Mouse (Mus musculus) stomach, embryonic 15.5 days (tissue): ENCODE measurements around the gene Vinac1. TPM values are rescaled to one million over a fixed set of nuclear protein-coding genes. Genes with fewer than 3 reads are reported as not detected.
A peak's percentile ranks its signal among the peaks of the same experiment; 100 is the strongest.

ENCODE experiments used
- ATAC-seq: fragments of 200-750 bp; cut with Nextera tagmentation; 2 replicates; pipeline ENCODE4 v1.8.0; 2017; ENCODE audit warnings: low read depth, moderate number of reproducible peaks, moderate TSS enrichment; ENCODE audit not compliant: insufficient read depth, low FRiP score
- H3K27ac ChIP-seq: fragments of 300-500 bp; sonication (generic); 2 replicates; pipeline ENCODE4 v1.5.1; 2015; ENCODE audit warnings: mild to moderate bottlenecking, inconsistent platforms
- H3K27me3 ChIP-seq: fragments of 300-500 bp; sonication (generic); replicated peaks from 2 replicates; pipeline ENCODE4 v1.6.1; 2015; ENCODE audit warnings: inconsistent platforms
- H3K36me3 ChIP-seq: fragments of 300-500 bp; sonication (generic); 2 replicates; pipeline ENCODE4 v1.6.1; 2015; ENCODE audit warnings: inconsistent platforms
- H3K4me1 ChIP-seq: fragments of 300-500 bp; sonication (generic); 2 replicates; pipeline ENCODE4 v1.6.1; 2015; ENCODE audit warnings: inconsistent platforms
- H3K4me2 ChIP-seq: fragments of 300-500 bp; sonication (generic); 2 replicates; pipeline ENCODE4 v1.6.1; 2015; ENCODE audit warnings: mild to moderate bottlenecking, inconsistent platforms
- H3K4me3 ChIP-seq: fragments of 300-500 bp; sonication (generic); replicated peaks from 2 replicates; pipeline ENCODE4 v1.5.1; 2015; ENCODE audit warnings: inconsistent platforms
- H3K9ac ChIP-seq: fragments of 300-500 bp; sonication (generic); 2 replicates; pipeline ENCODE4 v1.6.1; 2015; ENCODE audit warnings: inconsistent platforms
- H3K9me3 ChIP-seq: fragments of 300-500 bp; sonication (generic); 2 replicates; pipeline ENCODE4 v1.6.1; 2016; ENCODE audit warnings: inconsistent platforms
- WGBS: fragments of 180-500 bp; shearing (Covaris S2); methylation state at CpG from one replicate; pipeline ENCODE4 v1.1.7; 2015; 5-methylcytosine and 5-hydroxymethylcytosine counted together
- polyA plus RNA-seq: library from polyadenylated mRNA; unstranded; fragments of >200 nt; fragmentation: Nextera tagmentation; extraction: Ambion mirVana; gene quantifications from 2 replicates; pipeline ENCODE4 v1.2.1, GENCODE M21; 2015

Vinac1 gene
- polyA plus RNA-seq, 1 experiment from 2014 or later, result 0.08 TPM

GRCm38 (mm10) chr2:129065437-129066282 lies 17.7 kb upstream of the Vinac1 start, which contains the start of gene Ttl:
Gene Ttl (plus strand): TSS chr2:129065942.
- H3K4me1 ChIP-seq, result peaks cover 5% of the 10 kb centered on the region; the same call in 1 of the 2 replicates
- H3K27ac ChIP-seq, result peak within 1 kb of the TSS; percentile 70
- H3K4me3 ChIP-seq, result peak within 1 kb of the TSS; percentile 78
- peak; percentile 85 for ATAC-seq
- H3K27me3 ChIP-seq, result no peaks in the 10 kb centered on the region
- H3K9ac ChIP-seq, result peak within 1 kb of the TSS; percentile 57
- WGBS, result 1% methylated on average over 62 of the region's 62 CpGs
- H3K36me3 ChIP-seq, result no peaks in the 10 kb centered on the region; the same call in 1 of the 2 replicates
- no peaks in the 10 kb centered on the region for H3K9me3 ChIP-seq
- H3K4me2 ChIP-seq, result peak within 1 kb of the TSS; percentile 85

- ATAC-seq, result no peak
- WGBS, result 56% methylated on average over 10 of the region's 10 CpGs
- Histone ChIP-seq H3K4me1 (peaks cover under 1% of the 10 kb centered on the region; the same call in 1 of the 2 replicates), H3K4me3 (no peak overlapping the region), H3K27me3 (no peaks in the 10 kb centered on the region), H3K27ac (no peak overlapping the region), H3K36me3 (no peaks in the 10 kb centered on the region), H3K4me2 (no peak overlapping the region), H3K9me3 (no peaks in the 10 kb centered on the region), H3K9ac (no peak overlapping the region)
Observed at GRCm38 (mm10) chr2:129061456-129062059, 13.6 kb upstream of the Vinac1 start.

- Histone ChIP-seq H3K36me3 (no peaks in the 10 kb centered on the region), H3K9me3 (no peaks in the 10 kb centered on the region), H3K27ac (no peak overlapping the region), H3K4me3 (no peak overlapping the region), H3K4me1 (no peaks in the 10 kb centered on the region), H3K27me3 (no peaks in the 10 kb centered on the region), H3K9ac (no peak overlapping the region), H3K4me2 (no peak overlapping the region)
- ATAC-seq, result peak; percentile 63; the same call in 1 of the 2 replicates
- 85% methylated on average over 6 of the region's 6 CpGs for WGBS
Observed at GRCm38 (mm10) chr2:129057920-129058361, 10.0 kb upstream of the Vinac1 start.

GRCm38 (mm10) chr2:129057256-129057655 lies 9.3 kb upstream of the Vinac1 start:
- no peak for ATAC-seq
- H3K9me3 ChIP-seq, result no peaks in the 10 kb centered on the region
- no peaks in the 10 kb centered on the region for H3K4me1 ChIP-seq
- H3K36me3 ChIP-seq, result no peaks in the 10 kb centered on the region
- 92% methylated on average over 8 of the region's 8 CpGs for WGBS
- H3K4me3 ChIP-seq, result no peak overlapping the region
- H3K4me2 ChIP-seq, result no peak overlapping the region
- H3K9ac ChIP-seq, result no peak overlapping the region
- H3K27me3 ChIP-seq, result no peaks in the 10 kb centered on the region
- no peak overlapping the region for H3K27ac ChIP-seq

GRCm38 (mm10) chr2:129056597-129056996 lies 8.6 kb upstream of the Vinac1 start:
- 49% methylated on average over 9 of the region's 9 CpGs for WGBS
- no peak for ATAC-seq
- H3K4me1 ChIP-seq, result no peaks in the 10 kb centered on the region
- no peak overlapping the region for H3K27ac ChIP-seq
- no peak overlapping the region for H3K9ac ChIP-seq
- H3K9me3 ChIP-seq, result no peaks in the 10 kb centered on the region
- H3K4me2 ChIP-seq, result no peak overlapping the region
- H3K4me3 ChIP-seq, result no peak overlapping the region
- no peaks in the 10 kb centered on the region for H3K36me3 ChIP-seq
- H3K27me3 ChIP-seq, result no peaks in the 10 kb centered on the region

- no peaks in the 10 kb centered on the region for H3K4me1 ChIP-seq
- no peak overlapping the region for H3K4me3 ChIP-seq
- H3K36me3 ChIP-seq, result no peaks in the 10 kb centered on the region
- no peak overlapping the region for H3K4me2 ChIP-seq
- ATAC-seq, result no peak
- no peak overlapping the region for H3K27ac ChIP-seq
- no peak overlapping the region for H3K9ac ChIP-seq
- no peaks in the 10 kb centered on the region for H3K27me3 ChIP-seq
- H3K9me3 ChIP-seq, result no peaks in the 10 kb centered on the region
- WGBS, result 84% methylated on average over 6 of the region's 6 CpGs
Observed at GRCm38 (mm10) chr2:129055741-129056140, 7.8 kb upstream of the Vinac1 start.

- no peak for ATAC-seq
- H3K4me1 ChIP-seq, result no peaks in the 10 kb centered on the region
- H3K9ac ChIP-seq, result no peak overlapping the region
- H3K4me3 ChIP-seq, result no peak overlapping the region
- WGBS, result 46% methylated on average over 4 of the region's 4 CpGs
- H3K4me2 ChIP-seq, result no peak overlapping the region
- no peak overlapping the region for H3K27ac ChIP-seq
- H3K27me3 ChIP-seq, result no peaks in the 10 kb centered on the region
- no peaks in the 10 kb centered on the region for H3K9me3 ChIP-seq
- no peaks in the 10 kb centered on the region for H3K36me3 ChIP-seq
Observed at GRCm38 (mm10) chr2:129052451-129052983, 4.5 kb upstream of the Vinac1 start.

- H3K36me3 ChIP-seq, result no peaks in the 10 kb centered on the region
- H3K27ac ChIP-seq, result peak overlapping the region; percentile 45; the same call in 1 of the 2 replicates
- H3K4me2 ChIP-seq, result no peak overlapping the region
- 66% methylated on average over 4 of the region's 4 CpGs for WGBS
- H3K27me3 ChIP-seq, result no peaks in the 10 kb centered on the region
- H3K9ac ChIP-seq, result no peak overlapping the region
- no peaks in the 10 kb centered on the region for H3K4me1 ChIP-seq
- no peak overlapping the region for H3K4me3 ChIP-seq
- no peak for ATAC-seq
- H3K9me3 ChIP-seq, result no peaks in the 10 kb centered on the region
Observed at GRCm38 (mm10) chr2:129046846-129047196, 1.2 kb downstream of the Vinac1 start.

GRCm38 (mm10) chr2:129046172-129046845 lies 1.7 kb downstream of the Vinac1 start:
- Histone ChIP-seq H3K27ac (peak overlapping the region; percentile 45; the same call in 1 of the 2 replicates), H3K4me3 (no peak overlapping the region), H3K9ac (no peak overlapping the region), H3K4me1 (no peaks in the 10 kb centered on the region), H3K36me3 (no peaks in the 10 kb centered on the region), H3K27me3 (no peaks in the 10 kb centered on the region), H3K9me3 (no peaks in the 10 kb centered on the region), H3K4me2 (no peak overlapping the region)
- ATAC-seq, result no peak; the same call in 1 of the 2 replicates
- WGBS, result 42% methylated on average over 6 of the region's 6 CpGs

- ATAC-seq, result no peak
- Histone ChIP-seq H3K27me3 (peaks cover 37% of the 10 kb centered on the region), H3K4me2 (no peak overlapping the region), H3K9me3 (no peaks in the 10 kb centered on the region), H3K4me3 (no peak overlapping the region), H3K9ac (no peak overlapping the region), H3K4me1 (peaks cover 6% of the 10 kb centered on the region), H3K27ac (no peak overlapping the region), H3K36me3 (no peaks in the 10 kb centered on the region)
- WGBS, result 31% methylated on average over 6 of the region's 6 CpGs
Observed at GRCm38 (mm10) chr2:129040567-129040966, 7.4 kb downstream of the Vinac1 start.

- Histone ChIP-seq H3K27ac (no peak overlapping the region), H3K9me3 (no peaks in the 10 kb centered on the region), H3K27me3 (peaks cover 37% of the 10 kb centered on the region), H3K36me3 (no peaks in the 10 kb centered on the region), H3K4me2 (peak overlapping the region; percentile 89), H3K4me3 (peak overlapping the region; percentile 40), H3K9ac (no peak overlapping the region), H3K4me1 (peaks cover 6% of the 10 kb centered on the region)
- 2% methylated on average over 62 of the region's 62 CpGs for WGBS
- no peak for ATAC-seq
Observed at GRCm38 (mm10) chr2:129038937-129039631, 8.9 kb downstream of the Vinac1 start.
